Mouse (Mus musculus): ENCODE measurements around the gene Serpinf2. TPM values are rescaled to one million over a fixed set of nuclear protein-coding genes. Genes with fewer than 3 reads are reported as not detected.

The Serpinf2 gene
- polyA plus RNA-seq, 1 experiment = 0.75 TPM

DNA sequence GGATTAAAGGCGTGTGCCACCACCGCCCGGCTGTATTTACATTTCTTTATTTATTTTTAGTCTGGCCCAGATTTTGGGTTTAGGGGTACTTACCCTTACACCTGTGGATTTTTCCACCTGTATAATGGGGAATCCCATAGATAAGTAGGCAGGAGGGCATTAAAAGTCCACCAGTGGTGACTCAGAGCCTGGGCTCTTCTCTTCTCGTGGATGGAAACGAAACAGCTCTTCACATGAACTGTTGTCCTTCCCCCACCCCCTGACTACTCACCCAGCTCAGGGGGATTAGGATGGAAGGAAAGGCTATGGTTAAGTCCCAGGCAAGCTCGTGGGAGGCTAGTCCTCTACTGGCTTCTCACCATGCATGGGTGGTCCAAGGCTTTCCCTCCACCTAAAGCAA lies 25.0 kb upstream of the Serpinf2 start:
- no peak for DNase-seq (ENCODE audit: low read depth in 1 of 2, low spot score in 2 of 2)
- TF ChIP-seq CTCF (IDR thresholded peaks at IDR 0.05; ENCODE audit: extremely low read depth, insufficient read depth, insufficient read length, insufficient replicate concordance) (no peak), POLR2A (IDR thresholded peaks at IDR 0.05; ENCODE audit: low read depth, low read length) (no peak)
- no peak overlapping the region for H3K27ac ChIP-seq (ENCODE audit: insufficient read depth, low read length)
- WGBS = 88% methylated on average over 6 of the region's 6 CpGs
- peaks cover 10% of the 10 kb centered on the region; the same call in 1 of the 2 replicates for H3K4me1 ChIP-seq (ENCODE audit: control insufficient read depth, insufficient read depth, insufficient read length)
- H3K36me3 ChIP-seq (ENCODE audit: control insufficient read depth, insufficient read depth, low read length) = no peaks in the 10 kb centered on the region; the same call in 1 of the 2 replicates
- H3K27me3 ChIP-seq (ENCODE audit: control insufficient read depth, insufficient read depth, low read length) = no peaks in the 10 kb centered on the region
- no peak overlapping the region for H3K4me3 ChIP-seq (ENCODE audit: extremely low read depth, insufficient read depth, insufficient read length)

DNA sequence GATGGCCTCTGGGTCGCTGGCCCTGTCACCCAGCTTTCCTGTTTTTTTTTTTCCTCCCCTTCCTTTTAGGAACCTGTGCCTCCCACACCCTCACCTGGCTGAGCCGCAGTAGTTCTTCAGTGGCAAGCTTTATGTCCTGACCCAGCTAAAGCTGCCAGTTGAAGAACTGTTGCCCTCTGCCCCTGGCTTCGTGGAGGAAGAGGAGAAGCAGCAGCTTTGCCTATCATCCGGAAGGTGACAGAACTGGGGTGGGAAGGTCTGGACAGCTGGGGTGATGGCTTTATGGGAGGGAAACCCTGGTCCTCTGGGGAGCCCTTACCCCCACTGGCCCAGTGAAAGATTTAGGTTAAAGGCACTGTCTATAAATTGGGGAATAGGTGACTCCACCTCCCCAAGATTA lies 24.2 kb upstream of the Serpinf2 start:
- DNase-seq (ENCODE audit: low read depth in 1 of 2, low spot score in 2 of 2) = no peak
- no peaks in the 10 kb centered on the region for H3K27me3 ChIP-seq (ENCODE audit: control insufficient read depth, insufficient read depth, low read length)
- no peak for TF ChIP-seq CTCF (IDR thresholded peaks at IDR 0.05; ENCODE audit: extremely low read depth, insufficient read depth, insufficient read length, insufficient replicate concordance)
- TF ChIP-seq POLR2A (IDR thresholded peaks at IDR 0.05; ENCODE audit: low read depth, low read length) = no peak
- no peak overlapping the region for H3K4me3 ChIP-seq (ENCODE audit: extremely low read depth, insufficient read depth, insufficient read length)
- H3K36me3 ChIP-seq (ENCODE audit: control insufficient read depth, insufficient read depth, low read length) = no peaks in the 10 kb centered on the region; the same call in 1 of the 2 replicates
- H3K4me1 ChIP-seq (ENCODE audit: control insufficient read depth, insufficient read depth, insufficient read length) = peaks cover 18% of the 10 kb centered on the region; the same call in 1 of the 2 replicates
- no peak overlapping the region for H3K27ac ChIP-seq (ENCODE audit: insufficient read depth, low read length)
- 85% methylated on average over 4 of the region's 4 CpGs for WGBS

DNA sequence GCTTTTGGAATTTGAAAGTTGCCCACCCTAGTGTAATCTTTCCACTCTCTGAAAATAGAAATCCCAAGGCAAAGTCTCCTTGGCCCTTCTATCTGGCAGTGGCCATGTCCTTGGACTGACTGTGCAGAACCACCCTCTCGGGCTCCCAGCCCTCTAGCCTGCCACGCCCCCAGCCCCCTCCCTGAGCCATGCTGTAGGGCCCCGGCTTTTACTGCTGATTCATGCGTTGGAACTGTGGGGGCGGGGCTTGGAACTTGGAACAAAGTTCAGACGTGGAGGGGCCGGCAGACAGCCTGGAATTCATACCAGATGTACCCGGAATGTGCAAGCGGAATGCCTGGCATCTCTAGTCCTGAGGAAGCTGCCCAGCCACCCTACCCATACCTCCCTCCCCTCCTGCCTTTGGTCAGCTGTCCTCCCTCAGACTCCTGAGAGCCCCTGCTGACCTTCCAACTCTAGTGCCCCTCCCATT lies 23.5 kb upstream of the Serpinf2 start:
- Histone ChIP-seq H3K4me3 (ENCODE audit: extremely low read depth, insufficient read depth, insufficient read length) (no peak overlapping the region), H3K4me1 (ENCODE audit: control insufficient read depth, insufficient read depth, insufficient read length) (peaks cover 24% of the 10 kb centered on the region; the same call in 1 of the 2 replicates)
- TF ChIP-seq CTCF (IDR thresholded peaks at IDR 0.05; ENCODE audit: extremely low read depth, insufficient read depth, insufficient read length, insufficient replicate concordance) (no peak), POLR2A (IDR thresholded peaks at IDR 0.05; ENCODE audit: low read depth, low read length) (no peak)

DNA sequence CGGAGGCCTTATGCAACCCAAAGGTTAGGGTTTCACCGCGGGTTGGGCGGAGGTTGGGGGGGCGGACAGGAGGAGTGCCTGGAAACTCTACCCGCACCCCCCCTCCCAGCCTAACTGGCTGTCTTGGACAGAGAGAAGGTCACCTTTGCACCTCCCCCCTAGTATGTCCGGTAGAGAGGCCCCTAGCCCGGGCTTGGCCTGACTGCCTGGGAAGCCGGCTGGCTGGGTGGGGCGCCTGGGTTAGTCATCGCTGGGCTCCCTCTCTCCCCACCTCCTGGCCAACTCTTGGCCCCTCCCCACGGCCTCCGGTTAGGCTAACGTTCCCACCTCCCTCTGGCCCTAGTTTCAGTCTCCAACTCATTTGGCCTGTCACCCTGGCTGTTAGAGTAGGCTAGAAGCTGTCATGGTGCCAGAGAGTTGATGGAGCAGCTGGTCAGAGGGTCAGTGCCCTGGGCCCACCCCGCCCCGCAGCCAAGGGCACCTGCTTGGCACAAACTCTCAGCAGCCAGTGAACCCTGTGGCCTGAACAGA lies 22.9 kb upstream of the Serpinf2 start:
- WGBS = 10% methylated on average over 15 of the region's 16 CpGs
- H3K27ac ChIP-seq (ENCODE audit: insufficient read depth, low read length) = peak overlapping the region; percentile 66
- H3K4me1 ChIP-seq (ENCODE audit: control insufficient read depth, insufficient read depth, insufficient read length) = peaks cover 25% of the 10 kb centered on the region; the same call in 1 of the 2 replicates
- peak in 1 of 2 experiments; percentile 35 for DNase-seq (ENCODE audit: low read depth in 1 of 2, low spot score in 2 of 2)
- TF ChIP-seq POLR2A (IDR thresholded peaks at IDR 0.05; ENCODE audit: low read depth, low read length) = no peak
- no peak for TF ChIP-seq CTCF (IDR thresholded peaks at IDR 0.05; ENCODE audit: extremely low read depth, insufficient read depth, insufficient read length, insufficient replicate concordance)
- H3K27me3 ChIP-seq (ENCODE audit: control insufficient read depth, insufficient read depth, low read length) = no peaks in the 10 kb centered on the region
- H3K4me3 ChIP-seq (ENCODE audit: extremely low read depth, insufficient read depth, insufficient read length) = peak overlapping the region; percentile 67
- H3K36me3 ChIP-seq (ENCODE audit: control insufficient read depth, insufficient read depth, low read length) = no peaks in the 10 kb centered on the region; the same call in 1 of the 2 replicates

More for the DNA sequence above, 23.5 kb upstream of the Serpinf2 start:
- Histone ChIP-seq H3K36me3 (ENCODE audit: control insufficient read depth, insufficient read depth, low read length) (no peaks in the 10 kb centered on the region; the same call in 1 of the 2 replicates), H3K27ac (ENCODE audit: insufficient read depth, low read length) (peak overlapping the region; percentile 66; the same call in 1 of the 2 replicates), H3K27me3 (ENCODE audit: control insufficient read depth, insufficient read depth, low read length) (no peaks in the 10 kb centered on the region)
- WGBS = 24% methylated on average over 9 of the region's 9 CpGs
- DNase-seq (ENCODE audit: low read depth in 1 of 2, low spot score in 2 of 2) = peak in 1 of 2 experiments; percentile 43

DNA sequence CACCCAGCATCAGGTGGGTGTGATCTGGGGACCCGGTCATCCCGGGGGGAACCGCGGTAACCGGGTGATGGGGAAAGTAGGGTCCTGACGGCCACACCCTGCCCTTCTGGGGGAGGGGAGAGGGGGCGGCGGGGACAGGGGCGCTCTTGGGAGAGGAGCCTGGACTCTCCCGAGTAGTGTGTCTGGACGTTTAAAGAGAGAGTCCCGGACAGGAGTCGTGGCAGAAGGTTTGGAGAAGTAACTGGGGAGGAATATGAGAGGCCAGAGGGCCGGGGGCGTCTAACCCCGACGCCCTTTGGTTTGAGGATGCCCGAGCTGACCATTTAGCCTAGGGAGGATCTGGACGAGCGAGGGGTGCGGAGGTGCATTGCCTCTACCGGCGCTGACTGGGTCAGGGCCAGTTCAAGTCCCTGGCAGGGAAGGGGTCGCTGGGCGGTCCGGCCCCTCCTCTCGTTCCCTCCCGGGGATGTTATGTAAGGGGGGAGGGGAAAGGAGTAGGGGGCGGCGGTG lies 22.4 kb upstream of the Serpinf2 start:
- no peaks in the 10 kb centered on the region for H3K27me3 ChIP-seq (ENCODE audit: control insufficient read depth, insufficient read depth, low read length)
- peak overlapping the region; percentile 66 for H3K27ac ChIP-seq (ENCODE audit: insufficient read depth, low read length)
- 1% methylated on average over 30 of the region's 30 CpGs for WGBS
- TF ChIP-seq CTCF (IDR thresholded peaks at IDR 0.05; ENCODE audit: extremely low read depth, insufficient read depth, insufficient read length, insufficient replicate concordance) (no peak), POLR2A (IDR thresholded peaks at IDR 0.05; ENCODE audit: low read depth, low read length) (no peak)
- H3K4me3 ChIP-seq (ENCODE audit: extremely low read depth, insufficient read depth, insufficient read length) = peak overlapping the region; percentile 67
- DNase-seq (ENCODE audit: low read depth in 1 of 2, low spot score in 2 of 2) = no peak
- H3K4me1 ChIP-seq (ENCODE audit: control insufficient read depth, insufficient read depth, insufficient read length) = peaks cover 26% of the 10 kb centered on the region; the same call in 1 of the 2 replicates
- no peaks in the 10 kb centered on the region; the same call in 1 of the 2 replicates for H3K36me3 ChIP-seq (ENCODE audit: control insufficient read depth, insufficient read depth, low read length)

DNA sequence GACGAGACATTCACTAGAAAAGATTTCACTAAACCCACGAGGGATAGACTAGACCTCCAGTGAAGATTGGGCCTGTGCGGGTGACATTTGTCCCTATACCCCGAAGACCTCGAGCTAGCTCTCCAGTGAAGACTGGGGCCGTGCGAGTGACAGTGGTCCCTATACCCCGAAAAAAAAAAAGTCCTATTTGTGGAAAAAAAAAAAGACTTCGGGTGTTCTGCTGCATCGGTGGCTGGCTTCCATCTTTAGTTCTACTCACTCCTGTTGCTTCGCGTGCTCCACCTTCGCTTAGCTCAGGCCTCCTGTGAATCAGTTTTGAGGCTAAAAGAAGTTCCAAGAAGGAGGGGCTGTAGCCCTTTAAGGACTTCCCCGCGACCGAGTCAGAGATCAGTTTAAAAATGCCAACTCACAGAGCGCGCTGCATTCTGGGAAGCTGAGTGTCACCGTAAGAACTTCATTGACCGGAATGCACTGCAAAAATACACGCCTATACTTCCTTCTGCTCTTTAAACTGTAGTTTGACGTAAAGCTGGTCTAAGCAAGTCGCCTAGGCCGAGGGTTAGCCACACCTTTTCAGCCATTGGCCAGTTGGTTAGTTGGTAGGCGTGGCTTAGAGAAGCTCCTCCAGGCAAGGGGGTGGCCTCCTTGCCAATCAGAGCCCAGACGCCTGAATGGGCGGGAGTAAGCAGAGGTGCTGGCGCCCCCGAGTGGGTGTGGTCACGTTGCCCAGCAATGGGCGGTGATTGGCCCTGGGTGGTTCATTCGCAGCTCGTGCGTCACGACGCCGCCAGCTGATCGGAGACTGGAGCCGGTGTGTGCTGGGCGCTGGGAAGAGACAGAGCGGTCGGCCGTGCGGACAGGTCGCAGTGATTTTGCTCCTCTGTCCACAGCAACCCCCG lies 21.7 kb upstream of the Serpinf2 start, which contains the start of gene Tlcd2:
Tlcd2 (plus strand) TSS at position 872 of the 899 bp plus-strand sequence.
- DNase-seq (ENCODE audit: low read depth in 1 of 2, low spot score in 2 of 2) = peak; percentile 99 to 100
- TF ChIP-seq POLR2A (IDR thresholded peaks at IDR 0.05; ENCODE audit: low read depth, low read length) = peak; percentile 89
- no peak for TF ChIP-seq CTCF (IDR thresholded peaks at IDR 0.05; ENCODE audit: extremely low read depth, insufficient read depth, insufficient read length, insufficient replicate concordance)
- Histone ChIP-seq H3K4me3 (ENCODE audit: extremely low read depth, insufficient read depth, insufficient read length) (peak within 1 kb of the TSS; percentile 67), H3K27ac (ENCODE audit: insufficient read depth, low read length) (peak within 1 kb of the TSS; percentile 98), H3K27me3 (ENCODE audit: control insufficient read depth, insufficient read depth, low read length) (no peaks in the 10 kb centered on the region), H3K4me1 (ENCODE audit: control insufficient read depth, insufficient read depth, insufficient read length) (peaks cover 30% of the 10 kb centered on the region; the same call in 1 of the 2 replicates), H3K36me3 (ENCODE audit: control insufficient read depth, insufficient read depth, low read length) (no peaks in the 10 kb centered on the region; the same call in 1 of the 2 replicates)
- WGBS = under 1% methylated on average over 46 of the region's 46 CpGs

Measured in spleen, adult 2 months (tissue).